Mouse (Mus musculus) urinary bladder, postnatal 25 days (tissue): ENCODE data around the gene Dnm3.

Source experiments
- DNase-seq: peaks from one replicate; pipeline ENCODE4 v3.0.0; 2022; ENCODE audit warnings: low spot score

Gene Dnm3

DNA sequence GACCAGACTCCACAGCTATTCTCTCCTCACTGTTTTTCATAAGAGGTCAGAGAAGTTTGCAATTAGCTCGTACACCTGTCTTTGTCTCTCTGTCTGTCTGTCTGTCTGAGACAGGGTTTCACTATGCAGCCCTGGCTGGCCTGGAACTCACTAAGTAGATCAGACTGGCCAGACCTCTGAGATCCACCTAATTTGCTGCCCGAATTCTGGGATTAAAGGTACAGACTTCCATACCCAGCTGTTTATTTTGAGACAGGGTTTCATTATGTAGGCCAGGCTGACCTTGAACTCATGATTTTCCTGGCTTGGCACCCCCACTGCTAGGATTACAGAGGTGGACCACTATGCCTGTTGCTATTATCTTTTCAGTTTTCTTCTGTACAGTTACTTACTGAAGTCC, 319.3 kb downstream of the Dnm3 start:
- no peak for DNase-seq

DNA sequence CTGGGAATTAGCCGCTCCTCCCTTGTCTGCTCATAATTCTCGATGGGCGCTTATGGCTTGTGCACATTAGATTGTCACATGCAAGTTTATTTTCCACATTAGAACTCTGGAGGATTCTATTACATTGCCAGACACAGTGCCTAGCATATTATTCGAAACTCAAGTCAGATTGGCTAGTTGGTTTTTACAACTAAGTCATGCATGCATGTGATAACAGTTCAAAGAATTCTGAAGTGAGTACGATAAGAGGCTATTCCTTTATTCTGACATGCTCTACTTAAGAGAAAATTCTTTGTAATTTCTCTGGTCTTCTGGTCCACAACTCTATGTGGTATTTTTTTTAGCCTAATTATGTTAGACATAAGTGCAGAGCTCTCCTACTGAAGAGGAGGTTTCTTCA, 320.2 kb downstream of the Dnm3 start:
- DNase-seq, result no peak

DNA sequence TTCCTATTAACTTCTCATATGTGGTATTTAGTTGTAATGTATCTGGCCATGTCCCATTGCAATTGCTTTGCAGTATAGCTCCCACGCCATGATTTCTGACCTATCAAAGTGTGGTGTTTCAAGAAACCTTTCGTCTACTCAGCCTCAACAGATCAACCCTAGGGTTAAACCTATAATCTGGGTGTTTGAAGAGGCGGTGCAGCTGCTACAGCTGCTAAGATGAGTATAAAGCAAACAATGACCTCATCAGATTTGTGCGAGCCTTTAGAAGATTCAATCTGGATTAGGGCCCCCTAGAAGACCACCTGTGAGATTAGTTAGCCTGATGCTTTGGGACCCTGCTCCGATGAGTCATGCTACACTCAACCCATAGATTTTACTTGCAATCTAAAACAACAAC, 321.0 kb downstream of the Dnm3 start:
- DNase-seq, result no peak

DNA sequence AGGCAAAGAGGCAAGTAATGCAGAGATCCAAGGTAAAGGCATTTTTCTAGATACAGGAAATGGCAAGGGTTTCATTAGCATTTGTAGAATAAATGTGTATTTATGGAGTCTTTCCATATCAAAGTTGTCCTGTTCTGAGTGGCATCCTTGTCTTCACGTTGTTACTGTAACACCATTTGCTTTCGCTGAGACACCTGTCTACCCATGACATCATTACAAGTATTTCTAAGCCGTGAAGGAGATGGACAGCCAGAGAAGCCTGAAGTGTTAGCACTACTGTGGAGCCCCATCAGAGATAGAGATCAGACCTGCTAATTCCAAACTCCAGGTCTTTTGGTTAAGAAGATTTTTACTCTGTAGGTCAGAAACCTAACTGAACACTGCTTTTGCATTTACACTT, 322.3 kb downstream of the Dnm3 start:
- no peak for DNase-seq

DNA sequence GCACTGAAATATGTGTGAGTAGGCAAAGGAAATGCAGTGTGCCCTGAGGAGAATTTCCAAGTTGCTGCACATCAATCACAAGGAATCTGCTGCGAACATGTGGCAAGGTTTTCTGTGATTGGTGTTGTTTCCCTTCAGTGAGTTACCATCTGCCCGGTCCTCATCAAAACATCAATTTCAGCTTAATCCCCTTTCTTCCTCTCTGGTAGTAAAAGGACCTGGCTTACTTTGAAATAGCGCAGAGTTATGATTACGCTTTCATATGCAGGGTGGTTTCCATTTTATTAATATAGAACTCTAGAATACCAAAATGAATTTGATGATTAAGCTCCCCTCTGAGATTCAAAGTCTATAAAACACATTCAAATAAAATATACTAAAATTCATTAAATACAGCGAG, 324.7 kb downstream of the Dnm3 start:
- DNase-seq, result no peak

DNA sequence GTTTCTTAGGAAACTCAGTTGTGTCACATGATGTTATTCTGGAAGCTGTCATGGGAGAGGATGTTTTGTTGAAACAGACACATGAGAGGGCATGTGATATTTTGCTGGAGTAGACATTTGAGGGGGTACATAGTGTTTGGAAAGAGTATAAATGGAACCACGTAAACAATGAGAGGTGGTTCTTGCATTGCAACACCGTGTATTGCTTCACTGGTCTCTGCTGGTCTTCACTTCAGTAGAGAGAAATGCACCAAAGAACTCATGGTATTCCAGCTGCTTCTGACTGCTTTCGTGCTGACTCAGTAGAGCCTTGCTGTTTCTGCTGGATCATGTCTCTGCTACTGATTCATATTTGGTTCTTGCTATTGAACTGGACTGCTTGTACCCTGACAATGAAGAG, 328.1 kb downstream of the Dnm3 start:
- DNase-seq, result no peak

DNA sequence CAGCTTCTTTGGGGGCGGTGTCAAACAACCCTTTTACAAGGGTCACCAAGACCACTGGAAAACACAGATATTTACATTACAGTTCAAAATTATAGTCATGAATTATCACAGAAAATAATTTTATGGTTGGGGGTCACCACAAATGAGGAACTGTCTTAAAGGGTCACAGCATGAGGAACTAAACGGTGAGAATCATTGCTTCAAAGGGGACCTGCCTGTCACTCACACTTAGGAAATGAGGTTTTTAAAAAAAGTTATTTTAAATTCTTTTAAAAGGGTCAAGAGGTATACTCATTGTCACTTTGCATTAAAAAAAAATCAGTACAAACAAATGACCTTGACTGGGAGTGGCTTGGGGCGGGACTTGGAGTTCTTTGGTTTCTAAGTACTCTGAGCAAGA, 330.3 kb downstream of the Dnm3 start:
- DNase-seq, result no peak

DNA sequence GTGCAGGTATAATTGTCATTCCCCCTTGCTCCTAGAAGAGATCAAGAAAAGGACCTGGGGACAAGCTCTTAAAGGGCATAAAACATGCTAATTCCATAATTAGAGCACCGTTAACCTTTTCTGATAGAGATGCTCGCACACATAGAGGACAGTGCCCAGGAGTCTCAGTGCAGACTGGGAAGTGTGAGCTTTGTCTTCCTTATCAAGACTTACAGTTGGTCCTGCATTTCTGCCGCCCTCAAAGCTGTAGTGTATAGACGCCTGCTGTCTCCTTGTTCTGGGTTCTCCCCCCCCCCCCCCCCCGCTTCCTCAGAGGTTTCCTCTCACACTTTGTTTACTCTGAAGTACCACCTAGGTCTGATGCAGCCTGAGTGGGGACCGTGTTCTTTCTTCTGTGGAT, 332.1 kb downstream of the Dnm3 start:
- no peak for DNase-seq

DNA sequence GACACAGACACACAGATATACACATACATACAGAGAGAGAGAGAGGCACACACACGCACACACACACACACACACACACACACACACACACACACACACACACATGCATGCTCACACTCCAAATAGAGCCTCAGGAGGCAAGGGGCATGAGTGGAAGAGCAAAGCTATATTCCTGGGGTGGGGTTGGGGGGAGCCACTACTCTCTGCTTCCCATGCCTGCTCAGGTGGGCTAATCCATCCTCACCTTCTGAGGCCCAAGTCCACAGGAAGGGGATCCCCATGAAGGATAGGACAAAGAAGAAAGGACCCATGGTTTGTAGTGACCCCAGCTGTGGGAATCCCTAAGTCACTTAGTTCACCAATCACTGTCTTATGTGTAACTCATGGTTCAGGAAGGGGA, 332.8 kb downstream of the Dnm3 start:
- no peak for DNase-seq

DNA sequence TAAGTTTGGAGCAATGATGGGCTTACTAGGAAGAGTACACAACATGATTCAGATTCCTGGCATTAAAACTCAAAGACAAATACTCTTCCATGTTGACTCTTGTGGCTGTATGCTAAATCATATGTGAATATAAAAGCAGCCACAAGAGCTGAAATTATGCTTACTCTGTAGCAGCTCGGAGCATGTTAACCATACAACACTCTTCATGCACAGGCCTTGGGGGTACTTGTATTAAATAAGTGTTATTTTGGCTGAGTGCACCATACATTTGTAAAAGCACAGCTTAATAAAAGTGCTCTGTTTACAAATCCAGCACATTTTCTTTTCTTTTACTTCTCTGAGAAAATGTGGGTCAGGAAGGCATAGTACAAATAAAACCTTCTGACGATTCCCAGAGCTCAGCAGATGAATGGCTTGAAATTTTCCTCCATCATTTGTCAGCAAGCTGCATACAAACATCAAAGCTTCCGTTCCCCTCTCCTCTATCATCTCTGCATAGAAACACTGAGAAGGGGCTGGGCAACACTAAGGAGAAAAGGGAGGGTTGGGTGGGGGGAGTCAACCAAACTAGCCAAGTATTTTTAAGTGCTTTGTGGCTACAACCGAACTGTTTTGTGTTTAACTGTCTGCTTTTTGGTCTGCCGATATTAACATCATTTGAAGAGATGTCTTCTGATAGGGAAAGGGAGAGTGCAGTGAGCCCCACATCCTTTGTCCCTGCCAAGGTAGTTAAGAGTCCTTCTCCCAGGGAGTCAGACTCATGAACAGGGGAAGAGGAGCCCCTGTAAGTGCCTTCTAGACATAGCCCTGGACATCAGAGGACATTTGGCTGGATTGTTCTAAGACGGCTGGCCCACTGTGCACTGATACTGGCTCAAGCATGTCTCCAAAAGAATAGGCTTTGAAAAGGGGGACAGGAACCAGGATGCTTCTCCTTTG, 333.6 kb downstream of the Dnm3 start:
- DNase-seq, result no peak

DNA sequence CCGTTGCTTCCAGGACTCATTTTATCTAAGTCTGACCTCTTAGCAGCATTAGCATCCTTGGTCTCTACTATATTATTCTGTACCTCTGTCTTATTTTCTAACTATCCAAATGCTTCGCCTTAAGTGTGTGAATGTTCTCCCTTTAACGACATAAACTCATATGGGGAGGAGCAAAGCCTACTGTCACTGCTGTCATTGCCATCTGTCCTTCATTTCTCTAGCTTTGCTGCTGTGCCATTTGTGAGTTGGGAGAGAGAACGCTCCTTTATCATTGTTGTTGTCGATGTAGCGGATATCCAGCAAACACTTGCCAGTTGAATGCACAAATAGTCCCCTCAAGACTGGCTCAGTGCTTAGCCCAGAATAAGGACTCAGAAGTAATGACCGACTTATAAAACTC, 335.5 kb downstream of the Dnm3 start:
- DNase-seq, result no peak

DNA sequence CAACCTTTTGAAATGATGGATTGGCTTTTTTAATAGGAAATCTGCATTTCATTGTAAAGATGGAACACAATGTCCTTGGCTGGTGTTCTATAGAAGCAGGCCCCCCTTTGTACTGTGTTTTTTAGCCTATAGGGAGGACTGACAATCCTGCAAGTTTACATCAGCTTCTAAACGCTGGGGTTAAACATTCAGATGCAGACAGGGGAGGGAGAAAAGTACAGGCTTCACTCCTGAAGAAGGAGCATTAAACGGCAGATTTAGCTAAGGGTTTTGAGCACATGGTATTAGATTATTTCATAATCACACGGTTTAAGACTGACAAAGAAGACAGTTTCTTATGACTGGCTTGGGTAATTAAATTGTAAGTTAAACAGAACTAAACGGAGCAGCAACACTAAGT, 341.5 kb downstream of the Dnm3 start:
- no peak for DNase-seq

DNA sequence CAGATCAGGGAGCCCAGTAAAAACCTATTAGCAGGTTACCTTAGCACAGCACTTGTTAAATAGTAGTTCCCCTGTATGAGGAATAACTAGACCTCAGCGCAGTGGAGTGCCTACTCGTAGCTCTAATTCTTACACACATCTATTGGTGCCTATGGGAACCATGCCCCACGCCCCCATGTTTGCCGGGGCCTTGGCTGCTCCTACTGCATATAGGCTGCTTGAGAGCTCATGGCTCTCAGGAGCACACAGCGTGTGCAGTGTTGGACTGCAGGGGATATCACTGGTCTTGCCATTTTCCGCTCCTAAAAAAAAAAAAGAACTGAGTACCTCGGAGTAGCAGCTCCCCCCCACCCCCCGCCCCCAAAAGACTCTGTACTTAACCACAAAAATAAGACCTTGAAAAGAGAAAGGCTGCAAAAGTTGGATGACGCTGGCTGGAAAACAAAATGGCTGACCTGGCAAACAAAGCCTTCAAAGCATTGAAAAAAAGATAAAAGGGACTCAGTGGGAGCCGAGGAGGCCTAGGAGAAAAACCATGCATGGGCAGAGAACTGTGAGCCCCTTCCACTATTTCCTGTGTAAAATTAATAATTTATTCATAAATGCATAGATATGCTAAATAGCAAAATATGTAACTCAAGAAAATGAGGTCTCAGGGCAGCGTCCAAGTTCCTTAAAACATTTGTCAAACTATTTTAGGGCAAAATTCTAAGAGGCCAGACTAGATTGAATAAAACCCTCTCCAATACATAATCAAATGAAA, 342.2 kb downstream of the Dnm3 start:
- no peak for DNase-seq

DNA sequence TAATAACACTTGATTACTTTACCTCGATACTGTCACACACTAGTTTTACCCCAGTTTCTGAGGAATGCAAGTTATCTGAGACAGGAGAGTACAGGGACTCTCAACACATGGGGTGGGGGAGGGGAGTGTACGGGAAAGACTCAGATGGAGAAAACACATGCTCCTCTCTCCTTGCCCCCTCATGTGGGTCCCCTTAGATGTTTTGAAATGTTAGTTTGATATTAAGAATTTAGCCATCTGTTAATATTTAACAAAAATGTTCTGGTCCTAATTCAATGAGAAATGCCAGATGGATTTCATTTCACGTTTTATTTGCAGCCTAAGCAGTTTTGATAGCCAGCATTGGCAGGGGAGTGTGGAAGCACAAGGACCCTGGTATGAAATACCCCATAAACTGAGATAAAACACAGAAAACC, 343.2 kb downstream of the Dnm3 start:
- DNase-seq, result no peak

DNA sequence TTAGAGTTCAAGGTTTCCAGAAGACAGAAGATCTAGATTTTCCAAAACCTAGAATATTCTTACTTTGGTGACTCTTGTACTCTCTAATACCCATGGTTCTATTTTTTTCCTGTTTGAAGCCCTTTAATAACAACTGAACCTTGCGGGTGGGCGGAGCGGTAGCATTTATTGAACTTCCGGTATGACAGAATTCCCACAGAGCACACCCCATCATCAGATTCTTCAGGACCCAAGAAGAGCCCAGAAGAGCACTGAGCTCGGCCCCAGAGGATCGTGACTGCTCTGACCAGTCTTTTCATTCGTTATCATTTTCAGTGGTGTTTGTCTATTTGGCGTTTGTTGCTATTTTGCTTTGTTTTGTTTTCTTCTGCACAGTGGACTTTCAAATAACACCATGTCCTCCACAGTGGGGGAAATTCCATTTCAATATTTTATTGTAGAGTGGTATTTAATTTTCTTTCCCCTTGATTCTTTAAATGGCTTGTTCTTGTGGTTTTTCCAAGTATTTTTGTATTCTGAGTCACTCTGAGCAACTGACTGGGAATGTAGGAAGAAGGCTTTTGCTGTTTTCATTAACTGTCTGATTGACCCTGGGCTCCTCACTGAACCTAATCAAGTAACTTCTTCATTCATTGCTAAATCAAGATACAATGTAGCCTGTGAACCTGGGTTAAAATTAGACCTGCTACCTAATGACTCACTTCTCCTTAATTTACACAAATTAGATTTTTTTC, 344.8 kb downstream of the Dnm3 start:
- DNase-seq, result no peak

DNA sequence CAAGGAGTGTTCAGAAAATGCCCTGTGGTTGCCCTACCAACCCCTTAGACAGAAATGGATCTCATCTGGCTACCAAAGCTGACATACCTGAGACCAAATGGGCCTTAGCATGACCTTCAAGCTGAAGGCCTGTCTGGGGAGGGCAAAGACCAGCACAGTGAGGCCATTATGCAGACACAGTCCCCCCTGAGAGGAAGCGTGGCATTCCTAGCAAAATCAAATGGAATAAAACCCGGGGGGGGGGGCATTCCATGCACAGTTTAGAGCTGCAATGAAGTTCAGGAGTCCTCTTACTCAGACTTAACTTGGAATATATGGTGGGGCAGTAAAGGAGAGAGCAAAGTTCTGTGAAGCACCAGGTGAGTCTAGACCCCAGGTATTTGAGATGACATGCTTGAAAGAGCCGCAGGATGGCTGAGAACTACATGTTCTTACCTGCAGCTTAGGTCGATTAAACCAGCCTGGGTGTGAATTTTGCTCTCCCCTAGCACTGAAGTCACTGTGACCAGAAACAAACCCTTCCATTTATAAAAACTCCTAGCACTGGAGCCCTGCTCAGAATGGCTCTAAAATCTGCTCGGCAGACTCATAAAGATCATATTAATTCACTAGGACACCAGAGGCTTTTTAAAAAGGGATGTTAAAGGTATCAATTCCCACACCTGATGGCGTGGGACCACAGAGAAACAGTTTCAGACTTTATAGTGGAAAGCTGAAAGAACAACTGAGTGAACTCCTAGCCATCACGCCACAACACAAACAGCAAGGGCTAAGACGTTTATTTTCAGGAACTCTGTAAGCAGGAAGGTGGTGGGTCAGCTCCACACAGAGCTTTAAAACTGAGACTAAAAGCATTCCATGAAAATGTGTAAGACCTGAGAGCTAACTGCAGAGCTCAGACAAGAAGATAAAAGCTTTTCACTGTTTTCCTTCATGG, 350.7 kb downstream of the Dnm3 start:
- DNase-seq, result no peak

DNA sequence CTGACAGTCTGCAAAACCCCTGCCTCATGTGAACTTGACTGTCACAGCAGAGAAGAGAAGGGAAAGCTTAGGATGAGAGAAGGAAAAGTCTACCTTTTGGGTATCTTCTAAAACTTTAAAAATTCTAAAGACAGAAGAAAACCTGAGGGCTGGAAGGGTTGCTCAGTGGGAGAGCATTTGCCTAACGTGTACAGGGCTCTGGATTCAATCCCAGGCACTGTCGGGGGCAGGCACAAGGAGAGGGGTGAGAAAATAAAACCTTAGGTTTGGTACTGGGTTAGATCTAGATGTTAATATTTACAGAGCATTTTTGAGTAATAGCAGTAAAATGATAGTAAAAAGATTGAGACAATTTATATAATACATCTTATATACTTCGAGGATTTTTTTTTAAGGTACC, 353.4 kb downstream of the Dnm3 start:
- DNase-seq, result no peak

DNA sequence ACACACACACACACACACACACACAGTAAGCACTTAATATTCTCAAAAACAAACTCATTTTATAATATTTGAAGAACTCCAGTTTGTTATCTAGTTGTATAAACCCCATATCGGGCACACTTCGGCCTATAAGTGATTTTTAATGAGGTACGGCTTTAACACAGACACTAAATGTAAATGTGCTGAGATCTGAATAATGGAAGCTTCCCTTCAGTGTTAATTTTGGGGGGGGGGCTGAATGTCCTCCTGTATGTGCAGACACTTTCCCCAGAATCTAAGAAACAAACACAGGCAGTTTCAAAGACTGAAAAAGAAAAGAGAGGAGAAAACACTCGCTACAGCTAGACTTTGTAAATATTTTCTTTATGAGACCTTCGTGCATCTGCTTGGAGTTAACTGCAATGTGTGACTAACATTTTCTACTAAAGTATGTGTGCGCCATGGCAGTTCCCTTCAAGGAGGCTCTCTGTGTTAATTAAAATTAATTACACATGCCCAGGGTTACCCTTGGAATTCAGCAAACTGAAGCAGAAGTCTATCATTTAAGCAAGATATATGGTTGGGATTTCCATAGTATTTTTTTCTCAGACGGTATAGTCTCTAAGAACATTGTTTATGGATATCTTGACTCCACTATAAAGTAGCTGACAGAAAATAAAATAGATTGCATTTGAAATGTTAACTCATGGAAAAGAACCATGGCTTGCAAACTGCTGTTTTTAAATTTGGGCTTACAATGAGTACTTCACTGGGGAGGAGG, 356.2 kb downstream of the Dnm3 start:
- DNase-seq, result no peak

DNA sequence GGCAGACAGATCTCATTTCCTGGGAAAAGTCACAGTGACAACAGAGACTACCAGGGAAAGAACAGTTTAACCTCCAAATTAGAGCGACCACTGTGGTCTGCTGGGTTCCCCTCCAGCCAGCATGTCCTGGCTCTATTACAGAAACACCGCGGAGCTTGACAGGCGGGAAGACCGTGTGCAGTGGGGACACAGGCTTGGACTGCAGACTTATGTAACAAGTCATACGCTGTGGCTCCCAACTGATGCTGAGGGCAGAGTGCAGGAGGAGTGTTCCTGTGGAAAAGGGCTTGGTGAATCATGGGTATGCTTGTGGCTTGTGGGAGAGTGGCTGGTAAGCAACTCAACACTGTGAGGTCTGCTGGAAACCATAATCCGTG, 368.4 kb downstream of the Dnm3 start:
- DNase-seq, result no peak

DNA sequence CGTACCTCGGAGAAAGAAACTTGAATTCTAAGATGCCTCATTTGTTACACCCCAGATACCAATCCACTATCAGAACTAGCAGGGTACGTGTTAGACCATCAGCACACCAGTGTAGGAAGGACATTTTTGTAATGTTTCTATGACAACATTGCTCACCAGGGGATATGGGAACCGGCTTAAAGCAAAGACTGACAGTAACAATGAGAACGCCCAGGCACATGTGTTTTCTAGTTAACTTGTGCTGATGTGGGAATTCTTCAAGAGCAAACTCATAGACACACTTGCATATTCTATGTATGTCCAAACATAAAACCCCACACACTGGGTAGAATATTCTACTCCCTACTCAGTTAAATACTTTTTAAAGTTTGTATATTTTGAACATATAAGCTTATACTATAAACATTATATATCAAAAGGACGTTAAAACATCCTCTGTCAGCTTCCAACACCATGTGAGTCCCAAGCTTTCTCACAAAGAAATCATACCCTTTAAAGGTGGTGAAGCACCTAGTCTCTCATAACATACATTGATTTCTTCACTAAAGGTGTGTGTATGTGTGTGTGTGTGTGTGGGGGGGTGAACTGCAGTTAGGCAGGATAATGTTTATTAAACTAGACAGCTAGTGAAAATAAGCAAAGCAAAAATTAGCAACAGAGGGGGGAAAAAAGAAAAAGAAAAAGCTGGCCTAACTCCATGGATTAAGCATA, 369.0 kb downstream of the Dnm3 start:
- DNase-seq, result no peak
